ENCODE assay signal across 10 mouse cellular contexts in genomic region chr9:45429951-45430697, GRCm38 (mm10). TPM values are rescaled to one million over a fixed set of nuclear protein-coding genes. Genes with fewer than 3 reads are reported as not detected.
DNase-seq lines count a peak whose midpoint lies in the region; ATAC-seq and TF ChIP-seq lines count a peak whose summit lies in the region.
"Had no signal": no experiment of that assay in that cellular context is flagged by ENCODE, and none has a peak within 500 bp of the region (broad histone marks: within the 10 kb centered on the region; RNA-seq: fewer than 3 reads in every experiment).

No protein-coding gene starts in this region.

- no peak for DNase-seq in kidney, adult 18-20 months
- peak; percentile 62 for DNase-seq in brain, embryonic 14.5 days (ENCODE audit: low read depth)
- DNase-seq in forebrain, embryonic 10.5 days (ENCODE audit: extremely low spot score, low spot score), result no peak
- DNase-seq in layer of hippocampus, postnatal 36 days, result peak; percentile 71 to 72
- DNase-seq in urinary bladder, postnatal 10 days (ENCODE audit: low spot score), result no peak
- no peak for DNase-seq in heart, postnatal 4 days

- H3K36me3 ChIP-seq in kidney, embryonic 15.5 days, result no peaks in the 10 kb centered on the region
- H3K36me3 ChIP-seq in forebrain, embryonic 10.5 days (replicated peaks), result no peaks in the 10 kb centered on the region

- H3K9me3 ChIP-seq in kidney, embryonic 15.5 days (replicated peaks), result no peaks in the 10 kb centered on the region
- H3K9me3 ChIP-seq in forebrain, embryonic 10.5 days, result no peaks in the 10 kb centered on the region

- H3K4me3 ChIP-seq in kidney, embryonic 15.5 days (replicated peaks), result peak overlapping the region; percentile 44
- peak overlapping the region; percentile 52 for H3K4me3 ChIP-seq in forebrain, embryonic 10.5 days
- H3K4me3 ChIP-seq in olfactory bulb, adult 2 months (ENCODE audit: insufficient read depth, low read depth, low read length), result peak overlapping the region; percentile 92

- TF ChIP-seq POLR2A in brain, embryonic 14.5 days (IDR thresholded peaks at IDR 0.05; ENCODE audit: borderline replicate concordance, extremely low read depth, insufficient read depth, insufficient read length, poor library complexity, severe bottlenecking), result no peak
- peak; percentile 68 for TF ChIP-seq POLR2A in olfactory bulb, adult 2 months (IDR thresholded peaks at IDR 0.05; ENCODE audit: insufficient read depth, low read depth, low read length)

- peak overlapping the region; percentile 3; the same call in 1 of the 2 replicates for H3K9ac ChIP-seq in kidney, embryonic 15.5 days

- 0 out of 2 replicates have a peak, but pooled peaks have one; percentile 46 for ATAC-seq in kidney, embryonic 15.5 days (replicated peaks; ENCODE audit: low FRiP score)
- ATAC-seq: Patski had no signal

- TF ChIP-seq CTCF in brain, embryonic 14.5 days (IDR thresholded peaks at IDR 0.05; ENCODE audit: borderline replicate concordance, extremely low read depth, insufficient read depth, insufficient read length), result no peak
- TF ChIP-seq CTCF in olfactory bulb, adult 2 months (IDR thresholded peaks at IDR 0.05; ENCODE audit: insufficient read depth, low read depth, low read length), result no peak

- no peak overlapping the region for H3K27ac ChIP-seq in kidney, embryonic 15.5 days
- H3K27ac ChIP-seq in forebrain, embryonic 10.5 days, result peak overlapping the region; percentile 17
- H3K27ac ChIP-seq in olfactory bulb, adult 2 months (ENCODE audit: insufficient read depth, low read depth, low read length), result peak overlapping the region; percentile 60

- H3K27me3 ChIP-seq in kidney, embryonic 15.5 days, result peaks cover 67% of the 10 kb centered on the region
- peaks cover 85% of the 10 kb centered on the region for H3K27me3 ChIP-seq in forebrain, embryonic 10.5 days (ENCODE audit: poor library complexity, severe bottlenecking)

- peaks cover 18% of the 10 kb centered on the region for H3K4me1 ChIP-seq in kidney, embryonic 15.5 days
- H3K4me1 ChIP-seq in forebrain, embryonic 10.5 days, result peaks cover 23% of the 10 kb centered on the region
- peaks cover 18% of the 10 kb centered on the region for H3K4me1 ChIP-seq in olfactory bulb, adult 2 months (ENCODE audit: control insufficient read depth, insufficient read depth, low read length)

- 2% methylated on average over 51 of the region's 54 CpGs for WGBS in kidney, embryonic 15.5 days
- WGBS in forebrain, embryonic 10.5 days, result 2% methylated on average over 54 of the region's 54 CpGs
- 2% methylated on average over 52 of the region's 54 CpGs for WGBS in olfactory bulb, adult 2 months

- H3K4me2 ChIP-seq in kidney, embryonic 15.5 days, result peak overlapping the region; percentile 80

RNA-seq across cellular contexts. Expression of gene Dscaml1, which starts 3.7 kb away (rescaled TPM):
- polyA plus RNA-seq in kidney, embryonic 15.5 days (2015; fragmentation: Nextera tagmentation; extraction: Ambion mirVana), result 0.13 and 0.30 TPM in 2 replicates
- 34.3 and 36.8 TPM in 2 replicates for polyA plus RNA-seq in brain, embryonic 14.5 days (2012; rRNA removed)
- polyA plus RNA-seq in forebrain, embryonic 10.5 days (2016; fragmentation: Nextera tagmentation; extraction: Ambion mirVana), result 0.28 and 0.79 TPM in 2 replicates
- 10 to 100 TPM; 88.0 to 91.7 TPM for total RNA-seq in layer of hippocampus, postnatal 36 days (2021)
- polyA plus RNA-seq in olfactory bulb, adult 2 months (2012; ENCODE audit: insufficient read depth, insufficient read length, low replicate concordance, missing spikeins), result not detected in 2 replicates
- total RNA-seq in heart, postnatal 4 days (2021), result not detected
- total RNA-seq: hematopoietic stem cell, adult 5-6 weeks had no signal

RNA-seq across cellular contexts. Expression of gene Fxyd2, which starts 30.7 kb away (rescaled TPM):
- 451 and 476 TPM in 2 replicates for polyA plus RNA-seq in kidney, embryonic 15.5 days (2015; fragmentation: Nextera tagmentation; extraction: Ambion mirVana)
- polyA plus RNA-seq in brain, embryonic 14.5 days (2012; rRNA removed), result 7.7 and 8.4 TPM in 2 replicates
- polyA plus RNA-seq in forebrain, embryonic 10.5 days (2016; fragmentation: Nextera tagmentation; extraction: Ambion mirVana), result 0.55 and 1.2 TPM in 2 replicates
- 1 to 10 TPM; 6.8 to 7.9 TPM for total RNA-seq in layer of hippocampus, postnatal 36 days (2021)
- not detected in 2 replicates for polyA plus RNA-seq in olfactory bulb, adult 2 months (2012; ENCODE audit: insufficient read depth, insufficient read length, low replicate concordance, missing spikeins)
- total RNA-seq in heart, postnatal 4 days (2021), result under 1 TPM in 1 of 2 experiments, not detected in 1; 0.61 TPM
- total RNA-seq: hematopoietic stem cell, adult 5-6 weeks had no signal

Comparison
In these comparisons a context has a peak if more than half of its experiments do, and no peak if none do; other contexts are left out.
1. DNase-seq: peak in brain, embryonic 14.5 days (single experiment) and layer of hippocampus, postnatal 36 days (2 of 2); none in kidney, adult 18-20 months (single experiment), forebrain, embryonic 10.5 days (single experiment), urinary bladder, postnatal 10 days (single experiment) and heart, postnatal 4 days (single experiment).
2. RNA of gene Fxyd2, which starts 30.7 kb away (polyA plus RNA-seq): 451 to 476 TPM in kidney, embryonic 15.5 days; 7.7 to 8.4 TPM in brain, embryonic 14.5 days, 0.55 to 1.2 TPM in forebrain, embryonic 10.5 days and not detected in olfactory bulb, adult 2 months; every median in the first group is over 10 times any median in the second.
3. Peak in every context shown above with its lines, with median percentiles within 50 percentile points of each other: H3K4me3 ChIP-seq.